Mouse (Mus musculus): Measurements from ENCODE around the gene Mthfd1l. TPM values are rescaled to one million over a fixed set of nuclear protein-coding genes. Genes with fewer than 3 reads are reported as not detected.
A peak's percentile ranks its signal among the peaks of the same experiment; 100 is the strongest.
"Not testable (repeated sequence)": the region's sequence is repeated elsewhere in the genome, so short reads cannot be mapped to it uniquely, and the experiment has no call there.

Mthfd1l gene
- total RNA-seq, 2 experiments from 2014 or later = 2.0 to 2.5 TPM

- no peak for DNase-seq
- intact Hi-C loops (cut with DNase I; ENCODE audit: low total_unique reads) = no loop called here
Observed at GRCm38 (mm10) chr10:4164681-4165080, 191.8 kb downstream of the Mthfd1l start.

GRCm38 (mm10) chr10:4168222-4168798 is 195.4 kb downstream of the Mthfd1l start:
- intact Hi-C loops (cut with DNase I; ENCODE audit: low total_unique reads) = no loop called here
- no peak for DNase-seq

- intact Hi-C loops (cut with DNase I; ENCODE audit: low total_unique reads) = no loop called here
- DNase-seq = no peak
Observed at GRCm38 (mm10) chr10:4174229-4174628, 201.3 kb downstream of the Mthfd1l start.

- intact Hi-C loops (cut with DNase I; ENCODE audit: low total_unique reads) = no loop called here
Observed at GRCm38 (mm10) chr10:4174717-4175116, 201.8 kb downstream of the Mthfd1l start.

GRCm38 (mm10) chr10:4177285-4177684 is 204.4 kb downstream of the Mthfd1l start:
- DNase-seq = no peak
- intact Hi-C loops (cut with DNase I; ENCODE audit: low total_unique reads) = no loop called here

More at GRCm38 (mm10) chr10:4174717-4175116, 201.8 kb downstream of the Mthfd1l start:
- DNase-seq = no peak

- intact Hi-C loops (cut with DNase I; ENCODE audit: low total_unique reads) = no loop called here
- DNase-seq = peak; percentile 56
Observed at GRCm38 (mm10) chr10:4179049-4179790, 206.3 kb downstream of the Mthfd1l start.

GRCm38 (mm10) chr10:4181953-4182352 is 209.0 kb downstream of the Mthfd1l start:
- intact Hi-C loops (cut with DNase I; ENCODE audit: low total_unique reads) = no loop called here
- DNase-seq = no peak

- DNase-seq = no peak
- intact Hi-C loops (cut with DNase I; ENCODE audit: low total_unique reads) = no loop called here
Observed at GRCm38 (mm10) chr10:4182406-4182805, 209.5 kb downstream of the Mthfd1l start.

- intact Hi-C loops (cut with DNase I; ENCODE audit: low total_unique reads) = no loop called here
Observed at GRCm38 (mm10) chr10:4188614-4189402, 215.9 kb downstream of the Mthfd1l start.

GRCm38 (mm10) chr10:4189422-4189821 is 216.5 kb downstream of the Mthfd1l start:
- intact Hi-C loops (cut with DNase I; ENCODE audit: low total_unique reads) = no loop called here
- DNase-seq = no peak

More at GRCm38 (mm10) chr10:4188614-4189402, 215.9 kb downstream of the Mthfd1l start:
- DNase-seq = peak; percentile 78

GRCm38 (mm10) chr10:4198978-4199377 is 226.1 kb downstream of the Mthfd1l start:
- intact Hi-C loops (cut with DNase I; ENCODE audit: low total_unique reads) = no loop called here
- no peak for DNase-seq

GRCm38 (mm10) chr10:4199926-4200325 is 227.0 kb downstream of the Mthfd1l start:
- no peak for DNase-seq
- intact Hi-C loops (cut with DNase I; ENCODE audit: low total_unique reads) = no loop called here

GRCm38 (mm10) chr10:4200546-4201104 is 227.7 kb downstream of the Mthfd1l start:
- DNase-seq = no peak
- intact Hi-C loops (cut with DNase I; ENCODE audit: low total_unique reads) = no loop called here

- intact Hi-C loops (cut with DNase I; ENCODE audit: low total_unique reads) = no loop called here
Observed at GRCm38 (mm10) chr10:4201141-4201540, 228.2 kb downstream of the Mthfd1l start.

GRCm38 (mm10) chr10:4203651-4204050 is 230.7 kb downstream of the Mthfd1l start:
- DNase-seq; intact Hi-C loops (cut with DNase I; ENCODE audit: low total_unique reads): not testable (repeated sequence)

More at GRCm38 (mm10) chr10:4201141-4201540, 228.2 kb downstream of the Mthfd1l start:
- DNase-seq = no peak

GRCm38 (mm10) chr10:4209040-4209439 is 236.1 kb downstream of the Mthfd1l start:
- no peak for DNase-seq
- intact Hi-C loops (cut with DNase I; ENCODE audit: low total_unique reads) = no loop called here

- peak; percentile 13 for DNase-seq
- intact Hi-C loops (cut with DNase I; ENCODE audit: low total_unique reads) = no loop called here
Observed at GRCm38 (mm10) chr10:4210313-4211066, 237.6 kb downstream of the Mthfd1l start.

GRCm38 (mm10) chr10:4211067-4211447 is 238.1 kb downstream of the Mthfd1l start:
- intact Hi-C loops (cut with DNase I; ENCODE audit: low total_unique reads) = no loop called here
- DNase-seq = no peak

Measured in gastrocnemius, postnatal 14 days (tissue).